Mouse (Mus musculus) liver, embryonic 16.5 days (tissue): Measurements from ENCODE around the gene Miga2. TPM values are rescaled to one million over a fixed set of nuclear protein-coding genes. Genes with fewer than 3 reads are reported as not detected.

ENCODE experiments used
- ATAC-seq: fragments of 200-750 bp; cut with Nextera tagmentation; 2 replicates; pipeline ENCODE4 v1.8.0; 2017; ENCODE audit warnings: low read depth, mild to moderate bottlenecking, moderate number of reproducible peaks, moderate library complexity
- H3K27ac ChIP-seq: fragments of 300-500 bp; sonication (generic); 2 replicates; pipeline ENCODE4 v1.5.1; 2014; ENCODE audit warnings: mild to moderate bottlenecking, low read length
- H3K27me3 ChIP-seq: fragments of 300-500 bp; sonication (generic); 2 replicates; pipeline ENCODE4 v1.6.1; 2014; ENCODE audit warnings: low read depth, low read length, mixed read lengths; ENCODE audit not compliant: control insufficient read depth, insufficient read depth
- H3K36me3 ChIP-seq: fragments of 300-500 bp; sonication (generic); 2 replicates; pipeline ENCODE4 v1.6.1; 2014; ENCODE audit warnings: mild to moderate bottlenecking; ENCODE audit not compliant: control insufficient read depth, insufficient read depth
- H3K4me1 ChIP-seq: fragments of 300-500 bp; sonication (generic); 2 replicates; pipeline ENCODE4 v1.6.1; 2014; ENCODE audit warnings: low read depth, low read length, mixed read lengths; ENCODE audit not compliant: control insufficient read depth
- H3K4me2 ChIP-seq: fragments of 300-500 bp; sonication (generic); 2 replicates; pipeline ENCODE4 v1.6.1; 2014; ENCODE audit warnings: low read depth, low read length, mixed read lengths
- H3K4me3 ChIP-seq: fragments of 300-500 bp; sonication (generic); 2 replicates; pipeline ENCODE4 v1.5.1; 2014; ENCODE audit warnings: low read depth, mild to moderate bottlenecking, low read length
- H3K9ac ChIP-seq: fragments of 300-500 bp; sonication (generic); 2 replicates; pipeline ENCODE4 v1.6.1; 2014; ENCODE audit warnings: low read depth, low read length
- H3K9me3 ChIP-seq: fragments of 300-500 bp; sonication (generic); replicated peaks from 2 replicates; pipeline ENCODE4 v1.6.1; 2016; ENCODE audit warnings: low read length; ENCODE audit not compliant: control insufficient read depth
- WGBS: fragments of 180-500 bp; shearing (Covaris S2); extraction: QIAGEN DNeasy Blood & Tissue Kit; methylation state at CpG from one replicate; pipeline ENCODE4 v1.1.7; 2014; ENCODE audit not compliant: insufficient replicate concordance; 5-methylcytosine and 5-hydroxymethylcytosine counted together
- polyA plus RNA-seq: library from polyadenylated mRNA; unstranded; fragments of >200 nt; fragmentation: Nextera tagmentation; extraction: Ambion mirVana; gene quantifications from 2 replicates; pipeline ENCODE4 v1.2.1, GENCODE M21; 2015

Gene Miga2
- polyA plus RNA-seq, 1 experiment from 2014 or later = 7.2 TPM

DNA sequence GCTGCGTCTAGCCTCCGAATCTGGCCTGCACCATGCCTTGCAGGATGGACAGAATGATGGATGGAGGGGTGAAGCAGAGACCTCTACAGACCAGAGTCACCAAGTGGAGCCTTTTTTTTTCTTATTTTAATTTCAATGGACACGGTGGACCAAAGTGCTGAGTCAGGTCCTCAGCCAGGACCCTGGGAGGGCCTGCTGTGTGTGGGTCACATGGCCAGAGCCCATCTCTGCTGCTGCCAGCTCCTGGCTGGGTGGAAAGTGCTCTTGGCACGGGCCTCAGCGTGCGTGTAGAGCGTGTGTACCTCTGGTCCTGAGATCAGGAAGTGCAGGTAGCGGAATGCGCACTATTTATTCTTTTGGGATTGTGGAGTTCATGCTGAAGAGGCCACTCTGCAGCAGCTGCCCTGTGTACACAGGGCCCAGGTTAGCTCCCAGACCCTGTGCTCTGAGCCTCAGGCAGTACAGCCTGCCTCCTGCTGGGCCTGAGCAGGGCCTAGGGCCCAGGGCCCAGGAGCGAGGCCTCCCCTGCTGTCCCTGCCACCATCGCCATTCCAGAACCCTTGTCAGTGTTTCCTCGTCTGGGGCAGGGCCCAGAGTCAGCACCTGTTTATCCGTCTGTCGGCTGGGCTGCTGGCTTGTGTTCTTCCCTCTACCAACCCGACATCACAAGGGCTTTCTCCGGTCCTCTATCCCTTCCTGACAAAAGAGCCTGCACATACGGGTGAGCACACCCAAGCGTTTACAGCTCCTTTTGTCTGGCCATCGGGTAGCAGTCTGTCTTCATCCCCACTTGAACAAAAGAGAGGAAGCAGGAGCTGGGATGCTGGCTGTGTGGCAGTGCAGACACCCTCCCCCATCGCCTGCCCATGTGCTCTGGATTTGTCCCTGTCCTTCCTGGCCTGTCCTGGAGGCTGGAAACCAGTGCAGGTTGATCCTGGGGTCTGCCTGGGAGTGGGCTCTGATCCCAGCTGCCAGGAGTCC, 35.4 kb downstream of the Miga2 start:
- ATAC-seq = no peak; the same call in 1 of the 2 replicates
- 72% methylated on average over 20 of the region's 20 CpGs for WGBS
- Histone ChIP-seq H3K36me3 (peaks cover 16% of the 10 kb centered on the region), H3K4me2 (no peak overlapping the region), H3K9ac (no peak overlapping the region), H3K27ac (no peak overlapping the region), H3K4me1 (no peaks in the 10 kb centered on the region), H3K27me3 (no peaks in the 10 kb centered on the region), H3K9me3 (no peaks in the 10 kb centered on the region), H3K4me3 (no peak overlapping the region)

DNA sequence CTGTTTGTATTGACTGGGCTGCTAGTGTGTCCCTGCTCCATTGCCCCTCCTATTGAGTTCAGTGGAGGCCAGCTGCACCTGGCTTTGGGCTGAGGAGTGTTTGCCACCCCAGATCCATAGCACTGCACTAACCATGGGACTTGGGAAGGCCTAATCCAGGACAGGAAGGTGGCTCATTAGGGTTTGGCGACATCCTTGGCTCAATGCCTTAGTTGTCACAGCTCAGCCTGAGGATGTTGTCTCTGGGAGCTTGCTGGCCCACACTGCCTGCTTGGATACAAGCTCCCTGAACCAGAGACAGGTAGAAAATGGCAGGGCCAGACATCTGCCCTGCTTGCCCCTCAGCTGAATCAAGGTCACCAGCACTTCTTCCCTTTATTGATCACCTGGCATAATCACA, 37.5 kb downstream of the Miga2 start:
- Histone ChIP-seq H3K4me2 (no peak overlapping the region), H3K27me3 (no peaks in the 10 kb centered on the region), H3K4me1 (no peaks in the 10 kb centered on the region), H3K9ac (no peak overlapping the region), H3K36me3 (peaks cover 22% of the 10 kb centered on the region), H3K9me3 (no peaks in the 10 kb centered on the region), H3K4me3 (no peak overlapping the region), H3K27ac (no peak overlapping the region)
- no peak for ATAC-seq
- 76% methylated on average over 1 of the region's 1 CpGs for WGBS

DNA sequence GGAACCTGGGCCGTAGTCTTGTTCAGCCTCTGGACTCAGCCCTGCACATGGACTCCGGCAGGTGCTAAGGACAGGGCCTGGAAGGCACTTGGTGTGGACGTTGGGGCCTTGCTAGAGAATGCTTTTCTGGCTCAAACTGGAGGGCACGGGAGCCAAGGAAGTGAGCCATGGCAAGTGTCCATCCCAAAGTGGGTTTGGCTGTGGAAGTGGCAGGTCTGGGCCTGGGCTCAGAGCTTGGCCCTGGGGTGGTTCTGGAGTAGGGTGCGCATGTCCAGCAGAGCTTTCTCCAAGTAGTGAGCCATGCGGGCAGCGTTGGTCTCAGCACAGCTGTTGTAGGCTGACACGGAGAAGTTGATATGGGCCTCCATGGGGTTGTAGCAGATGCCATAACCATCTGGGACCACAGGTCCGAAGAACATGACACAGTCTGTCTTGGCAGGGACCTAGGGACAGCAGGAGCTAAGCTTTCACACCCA, 38.4 kb downstream of the Miga2 start:
- Histone ChIP-seq H3K4me3 (no peak overlapping the region), H3K36me3 (peaks cover 19% of the 10 kb centered on the region), H3K27me3 (no peaks in the 10 kb centered on the region), H3K4me2 (no peak overlapping the region), H3K9me3 (no peaks in the 10 kb centered on the region), H3K4me1 (no peaks in the 10 kb centered on the region), H3K9ac (no peak overlapping the region), H3K27ac (no peak overlapping the region)
- WGBS = 83% methylated on average over 9 of the region's 9 CpGs
- ATAC-seq = no peak

DNA sequence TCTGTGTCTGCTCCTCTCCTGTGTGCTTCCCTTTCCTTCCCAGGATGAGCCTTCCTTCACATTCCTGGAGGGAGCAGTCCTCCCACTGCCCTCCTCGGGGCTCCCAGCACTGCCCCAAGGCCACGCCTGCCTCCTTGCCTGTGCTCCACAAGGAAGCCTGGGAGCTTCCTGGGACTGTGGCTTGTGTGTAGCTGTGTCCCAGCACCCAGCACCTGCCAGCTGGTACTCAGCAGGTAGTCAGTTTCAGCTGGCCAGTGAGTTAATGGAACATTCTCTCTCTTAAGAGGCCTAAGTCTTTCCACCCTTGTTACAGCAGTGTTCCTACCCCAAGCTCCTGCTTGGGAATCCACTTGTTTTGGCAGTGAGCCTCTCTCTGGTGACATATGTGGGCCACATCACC, 38.8 kb downstream of the Miga2 start:
- no peaks in the 10 kb centered on the region for H3K9me3 ChIP-seq
- H3K36me3 ChIP-seq = peaks cover 19% of the 10 kb centered on the region
- H3K4me3 ChIP-seq = no peak overlapping the region
- 62% methylated on average over 2 of the region's 2 CpGs for WGBS
- no peak overlapping the region for H3K9ac ChIP-seq
- no peak overlapping the region for H3K4me2 ChIP-seq
- H3K4me1 ChIP-seq = no peaks in the 10 kb centered on the region
- H3K27me3 ChIP-seq = no peaks in the 10 kb centered on the region
- H3K27ac ChIP-seq = no peak overlapping the region
- no peak for ATAC-seq

DNA sequence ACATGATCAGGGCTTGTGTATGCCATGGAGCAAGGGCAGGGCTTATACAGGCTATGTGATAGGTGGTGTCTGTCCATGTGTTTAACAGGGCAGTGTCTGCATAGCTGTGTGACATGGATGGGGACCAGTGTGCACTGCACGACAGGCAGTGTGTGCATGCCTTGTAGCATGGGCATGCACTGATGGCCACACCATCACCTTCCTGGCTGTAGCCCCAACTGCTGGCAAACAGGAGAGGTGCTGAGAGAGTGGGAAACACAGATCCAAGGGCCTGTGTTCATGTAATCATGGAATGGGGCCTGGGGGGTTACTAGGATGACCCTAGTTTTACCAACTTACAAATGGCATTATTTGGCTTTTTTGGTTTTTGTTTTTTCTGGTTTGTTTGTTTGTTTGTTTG, 39.8 kb downstream of the Miga2 start:
- ATAC-seq = no peak
- Histone ChIP-seq H3K36me3 (peaks cover 19% of the 10 kb centered on the region; the same call in 1 of the 2 replicates), H3K4me3 (no peak overlapping the region), H3K4me1 (no peaks in the 10 kb centered on the region), H3K27me3 (no peaks in the 10 kb centered on the region), H3K4me2 (no peak overlapping the region), H3K27ac (no peak overlapping the region), H3K9ac (no peak overlapping the region), H3K9me3 (no peaks in the 10 kb centered on the region)
- WGBS = 75% methylated on average over 1 of the region's 1 CpGs

DNA sequence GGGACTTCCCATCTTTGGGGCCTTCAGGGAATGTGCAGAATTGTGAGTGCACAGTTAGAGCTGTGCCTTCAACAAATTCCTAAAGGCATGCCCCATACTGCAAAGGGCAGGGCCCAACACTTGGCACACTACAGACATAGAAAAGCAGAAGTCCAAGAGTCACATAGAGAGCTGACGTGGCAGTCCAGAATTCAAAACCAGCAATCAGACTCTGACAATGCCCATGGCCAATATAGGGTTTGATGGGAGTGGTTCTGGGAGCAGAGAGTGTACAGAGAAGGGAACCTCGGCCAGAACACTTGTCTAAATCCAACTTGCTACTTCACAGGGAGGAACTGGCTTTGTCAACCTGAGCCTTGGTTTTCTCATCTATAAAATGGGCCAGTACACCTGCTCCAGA, 43.2 kb downstream of the Miga2 start:
- H3K27ac ChIP-seq = no peak overlapping the region
- no peak overlapping the region for H3K4me3 ChIP-seq
- ATAC-seq = no peak
- WGBS = 57% methylated on average over 2 of the region's 2 CpGs
- H3K27me3 ChIP-seq = no peaks in the 10 kb centered on the region
- H3K9me3 ChIP-seq = no peaks in the 10 kb centered on the region
- no peaks in the 10 kb centered on the region for H3K4me1 ChIP-seq
- H3K36me3 ChIP-seq = peaks cover 14% of the 10 kb centered on the region; the same call in 1 of the 2 replicates
- no peak overlapping the region for H3K9ac ChIP-seq
- no peak overlapping the region for H3K4me2 ChIP-seq

DNA sequence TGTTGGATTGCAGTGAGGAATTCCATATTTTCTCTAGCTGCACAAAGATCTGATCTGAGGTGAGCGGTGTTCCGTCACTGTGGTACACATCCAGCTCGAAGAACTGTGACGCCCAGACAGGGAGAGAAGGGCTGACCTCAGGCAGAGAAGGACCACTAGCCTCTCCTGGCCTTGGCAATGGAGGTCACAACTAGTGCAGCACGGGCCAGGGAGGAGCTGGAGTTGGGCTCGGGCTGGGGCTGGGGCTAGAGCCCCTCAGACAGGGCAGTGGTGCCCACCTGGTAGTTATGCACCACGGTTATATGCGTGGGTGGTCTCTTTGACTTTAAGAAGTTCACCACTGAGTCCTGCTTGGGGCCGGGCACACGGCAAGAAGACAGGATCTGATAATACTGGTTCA, 43.7 kb downstream of the Miga2 start:
- no peaks in the 10 kb centered on the region for H3K4me1 ChIP-seq
- no peaks in the 10 kb centered on the region for H3K27me3 ChIP-seq
- no peak overlapping the region for H3K27ac ChIP-seq
- peaks cover 12% of the 10 kb centered on the region; the same call in 1 of the 2 replicates for H3K36me3 ChIP-seq
- H3K4me2 ChIP-seq = no peak overlapping the region
- WGBS = 67% methylated on average over 10 of the region's 10 CpGs
- H3K4me3 ChIP-seq = no peak overlapping the region
- no peak for ATAC-seq
- H3K9ac ChIP-seq = no peak overlapping the region
- no peaks in the 10 kb centered on the region for H3K9me3 ChIP-seq

DNA sequence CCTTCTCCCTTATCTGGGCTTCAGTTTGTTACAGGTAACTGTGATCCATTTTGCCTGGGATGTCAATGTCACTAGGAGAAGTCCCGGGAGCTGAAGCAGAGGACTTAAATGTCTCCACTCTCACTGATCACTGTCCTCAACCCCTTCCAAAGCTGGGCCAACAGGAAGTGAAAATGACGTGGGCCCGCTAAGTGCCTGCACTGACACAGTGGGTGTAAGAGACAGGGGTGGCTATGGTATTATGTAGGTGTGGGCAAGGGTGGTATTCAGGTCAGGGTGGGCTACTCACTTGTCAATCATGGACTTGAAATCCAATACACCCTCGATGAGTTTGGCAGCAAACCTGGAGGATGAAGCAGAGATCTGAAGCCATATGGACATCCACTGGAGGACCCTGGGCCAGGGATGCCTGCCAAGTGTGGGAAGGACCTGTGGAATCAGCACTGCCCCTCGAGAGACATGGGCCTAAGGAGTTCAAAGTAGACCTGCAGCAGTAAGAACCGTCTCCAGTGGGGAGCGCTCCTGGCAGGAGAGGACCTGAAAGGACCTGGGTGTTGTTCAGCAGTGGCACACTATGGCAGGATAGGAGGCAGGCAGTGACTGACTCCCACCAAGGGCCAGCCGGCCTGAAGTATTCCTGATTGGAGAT, 44.5 kb downstream of the Miga2 start:
- H3K9me3 ChIP-seq = no peaks in the 10 kb centered on the region
- H3K36me3 ChIP-seq = peaks cover 7% of the 10 kb centered on the region; the same call in 1 of the 2 replicates
- no peak overlapping the region for H3K4me2 ChIP-seq
- H3K9ac ChIP-seq = no peak overlapping the region
- H3K27me3 ChIP-seq = no peaks in the 10 kb centered on the region
- peaks cover 1% of the 10 kb centered on the region for H3K4me1 ChIP-seq
- no peak overlapping the region for H3K27ac ChIP-seq
- ATAC-seq = no peak
- no peak overlapping the region for H3K4me3 ChIP-seq
- WGBS = 71% methylated on average over 8 of the region's 8 CpGs
